Mouse (Mus musculus): ENCODE results near the gene Sympk. TPM values are rescaled to one million over a fixed set of nuclear protein-coding genes. Genes with fewer than 3 reads are reported as not detected.

The Sympk gene
- polyA plus RNA-seq, 1 experiment from 2014 or later = 26.8 TPM

GRCm38 (mm10) chr7:19050172-19050571 is 26.0 kb downstream of the Sympk start:
- no peak overlapping the region for H3K4me2 ChIP-seq
- no peak overlapping the region for H3K4me3 ChIP-seq (ENCODE audit: low read depth, low read length)
- DNase-seq (no peak), ATAC-seq (ENCODE audit: insufficient read depth) (no peak)
- H3K9ac ChIP-seq = no peak overlapping the region
- H3K9me3 ChIP-seq (ENCODE audit: low read depth, low read length) = no peaks in the 10 kb centered on the region
- 88% methylated on average over 8 of the region's 8 CpGs for WGBS
- no peak for TF ChIP-seq CTCF (IDR thresholded peaks at IDR 0.05; ENCODE audit: low read depth)
- peaks cover 92% of the 10 kb centered on the region for H3K36me3 ChIP-seq (ENCODE audit: insufficient read depth)
- no peaks in the 10 kb centered on the region for H3K4me1 ChIP-seq (ENCODE audit: insufficient read depth)
- no peak overlapping the region for H3K27ac ChIP-seq (ENCODE audit: low read depth)
- H3K27me3 ChIP-seq (ENCODE audit: insufficient read depth, low read length) = no peaks in the 10 kb centered on the region

- Histone ChIP-seq H3K4me3 (ENCODE audit: low read depth, low read length) (no peak overlapping the region), H3K27me3 (ENCODE audit: insufficient read depth, low read length) (no peaks in the 10 kb centered on the region), H3K4me1 (ENCODE audit: insufficient read depth) (no peaks in the 10 kb centered on the region), H3K4me2 (no peak overlapping the region), H3K9ac (no peak overlapping the region), H3K27ac (ENCODE audit: low read depth) (no peak overlapping the region), H3K9me3 (ENCODE audit: low read depth, low read length) (no peaks in the 10 kb centered on the region), H3K36me3 (ENCODE audit: insufficient read depth) (peaks cover 85% of the 10 kb centered on the region)
- 56% methylated on average over 4 of the region's 4 CpGs for WGBS
- ATAC-seq (ENCODE audit: insufficient read depth) (no peak), DNase-seq (no peak)
- no peak for TF ChIP-seq CTCF (IDR thresholded peaks at IDR 0.05; ENCODE audit: low read depth)
Measured at GRCm38 (mm10) chr7:19051161-19051560, 27.0 kb downstream of the Sympk start.

DNA sequence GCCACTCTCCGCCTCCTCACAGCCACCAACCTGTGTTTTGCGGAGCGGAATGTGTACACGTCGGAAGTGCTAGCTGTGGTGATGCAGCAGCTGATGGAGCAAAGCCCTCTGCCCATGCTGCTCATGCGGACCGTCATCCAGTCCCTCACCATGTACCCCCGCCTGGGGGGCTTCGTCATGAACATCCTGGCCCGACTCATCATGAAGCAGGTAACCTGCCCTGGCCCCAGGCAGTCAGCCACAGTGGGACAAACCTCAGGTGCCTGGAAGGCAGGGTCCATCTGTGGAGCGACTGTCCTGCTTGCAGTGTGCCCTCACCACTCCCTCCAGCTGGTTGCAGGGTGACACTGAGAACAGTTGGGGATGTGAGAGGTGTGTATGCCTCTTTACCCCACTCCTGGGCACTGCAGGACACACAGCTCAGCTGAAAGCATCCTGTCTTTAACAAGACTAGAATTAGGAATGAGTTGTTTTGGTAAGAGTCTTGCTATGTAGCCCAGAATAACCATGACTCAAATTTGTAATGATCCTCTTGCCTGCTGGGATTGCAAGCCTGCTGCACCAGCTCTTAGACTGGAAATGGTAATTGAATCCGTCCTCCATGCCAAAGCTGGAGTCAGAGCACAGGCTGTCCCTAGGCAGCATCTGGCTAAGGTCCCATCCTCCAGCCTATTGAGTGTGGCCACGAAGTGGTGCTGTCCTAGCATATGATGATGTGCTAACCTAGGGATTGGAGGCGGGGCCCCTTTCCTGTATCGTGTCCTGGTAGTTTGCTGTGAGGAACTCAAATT is 28.4 kb downstream of the Sympk start:
- no peak for TF ChIP-seq CTCF (IDR thresholded peaks at IDR 0.05; ENCODE audit: low read depth)
- Histone ChIP-seq H3K36me3 (ENCODE audit: insufficient read depth) (peaks cover 72% of the 10 kb centered on the region), H3K4me2 (no peak overlapping the region), H3K27ac (ENCODE audit: low read depth) (no peak overlapping the region), H3K9ac (no peak overlapping the region), H3K27me3 (ENCODE audit: insufficient read depth, low read length) (no peaks in the 10 kb centered on the region), H3K4me3 (ENCODE audit: low read depth, low read length) (no peak overlapping the region), H3K4me1 (ENCODE audit: insufficient read depth) (no peaks in the 10 kb centered on the region), H3K9me3 (ENCODE audit: low read depth, low read length) (no peaks in the 10 kb centered on the region)
- no peak for DNase-seq
- no peak for ATAC-seq (ENCODE audit: insufficient read depth)
- WGBS = 87% methylated on average over 15 of the region's 15 CpGs

DNA sequence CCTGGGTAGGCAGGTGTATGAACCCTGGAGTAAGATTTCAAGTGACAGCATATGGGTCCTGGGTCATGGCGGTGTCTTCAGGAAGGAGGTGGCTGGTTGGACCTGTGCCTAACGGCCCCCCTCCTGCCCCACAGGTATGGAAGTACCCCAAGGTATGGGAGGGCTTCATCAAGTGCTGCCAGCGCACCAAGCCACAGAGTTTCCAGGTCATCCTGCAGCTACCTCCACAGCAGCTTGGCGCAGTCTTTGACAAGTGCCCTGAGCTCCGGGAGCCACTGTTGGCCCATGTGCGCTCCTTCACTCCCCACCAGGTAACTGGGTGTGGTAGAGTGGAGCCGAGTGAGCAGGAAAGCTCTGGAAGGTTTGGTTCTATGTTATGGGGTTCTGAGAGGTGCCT is 29.0 kb downstream of the Sympk start:
- WGBS = 87% methylated on average over 7 of the region's 7 CpGs
- DNase-seq (no peak), ATAC-seq (ENCODE audit: insufficient read depth) (no peak)
- Histone ChIP-seq H3K27me3 (ENCODE audit: insufficient read depth, low read length) (no peaks in the 10 kb centered on the region), H3K4me3 (ENCODE audit: low read depth, low read length) (no peak overlapping the region), H3K36me3 (ENCODE audit: insufficient read depth) (peaks cover 66% of the 10 kb centered on the region), H3K27ac (ENCODE audit: low read depth) (no peak overlapping the region), H3K4me1 (ENCODE audit: insufficient read depth) (no peaks in the 10 kb centered on the region), H3K4me2 (no peak overlapping the region), H3K9ac (no peak overlapping the region), H3K9me3 (ENCODE audit: low read depth, low read length) (no peaks in the 10 kb centered on the region)
- no peak for TF ChIP-seq CTCF (IDR thresholded peaks at IDR 0.05; ENCODE audit: low read depth)

GRCm38 (mm10) chr7:19054047-19054776 is 30.0 kb downstream of the Sympk start, which contains the start of gene Rsph6a:
TSS of gene Rsph6a (plus strand) at chr7:19054690.
- Histone ChIP-seq H3K36me3 (ENCODE audit: insufficient read depth) (peaks cover 55% of the 10 kb centered on the region), H3K9ac (no peak within 1 kb of the TSS), H3K4me1 (ENCODE audit: insufficient read depth) (no peaks in the 10 kb centered on the region), H3K9me3 (ENCODE audit: low read depth, low read length) (no peaks in the 10 kb centered on the region), H3K27ac (ENCODE audit: low read depth) (no peak within 1 kb of the TSS), H3K4me2 (no peak within 1 kb of the TSS; the same call in 1 of the 2 replicates), H3K27me3 (ENCODE audit: insufficient read depth, low read length) (no peaks in the 10 kb centered on the region), H3K4me3 (ENCODE audit: low read depth, low read length) (no peak within 1 kb of the TSS)
- peak; percentile 69 for TF ChIP-seq CTCF (IDR thresholded peaks at IDR 0.05; ENCODE audit: low read depth)
- ATAC-seq (ENCODE audit: insufficient read depth) (peak; percentile 47; the same call in 1 of the 2 replicates), DNase-seq (peak; percentile 76)
- WGBS = 31% methylated on average over 33 of the region's 33 CpGs

- ATAC-seq (ENCODE audit: insufficient read depth) (peak; percentile 4; the same call in 1 of the 2 replicates), DNase-seq (no peak)
- no peaks in the 10 kb centered on the region for H3K27me3 ChIP-seq (ENCODE audit: insufficient read depth, low read length)
- WGBS = 72% methylated on average over 9 of the region's 9 CpGs
- H3K4me2 ChIP-seq = no peak overlapping the region
- H3K4me1 ChIP-seq (ENCODE audit: insufficient read depth) = no peaks in the 10 kb centered on the region
- no peak overlapping the region for H3K27ac ChIP-seq (ENCODE audit: low read depth)
- H3K4me3 ChIP-seq (ENCODE audit: low read depth, low read length) = no peak overlapping the region
- peaks cover 50% of the 10 kb centered on the region for H3K36me3 ChIP-seq (ENCODE audit: insufficient read depth)
- TF ChIP-seq CTCF (IDR thresholded peaks at IDR 0.05; ENCODE audit: low read depth) = no peak
- no peak overlapping the region for H3K9ac ChIP-seq
- no peaks in the 10 kb centered on the region for H3K9me3 ChIP-seq (ENCODE audit: low read depth, low read length)
Measured at GRCm38 (mm10) chr7:19054777-19055076, 30.6 kb downstream of the Sympk start.

- 89% methylated on average over 8 of the region's 8 CpGs for WGBS
- Histone ChIP-seq H3K27me3 (ENCODE audit: insufficient read depth, low read length) (no peaks in the 10 kb centered on the region), H3K9me3 (ENCODE audit: low read depth, low read length) (no peaks in the 10 kb centered on the region), H3K4me3 (ENCODE audit: low read depth, low read length) (no peak overlapping the region), H3K4me1 (ENCODE audit: insufficient read depth) (no peaks in the 10 kb centered on the region), H3K4me2 (no peak overlapping the region), H3K36me3 (ENCODE audit: insufficient read depth) (peaks cover 46% of the 10 kb centered on the region), H3K27ac (ENCODE audit: low read depth) (no peak overlapping the region), H3K9ac (no peak overlapping the region)
- no peak for ATAC-seq (ENCODE audit: insufficient read depth)
- TF ChIP-seq CTCF (IDR thresholded peaks at IDR 0.05; ENCODE audit: low read depth) = no peak
- DNase-seq = no peak
Measured at GRCm38 (mm10) chr7:19055108-19055507, 30.9 kb downstream of the Sympk start.
